Mouse (Mus musculus) stomach, postnatal 0 days (tissue): ENCODE data around the gene Tom1l2.

Experiments
- CTCF ChIP-seq: IDR thresholded peaks from 2 replicates; pipeline ENCODE4 v1.5.1; 2016; ENCODE audit warnings: antibody characterized with exemption, low read depth, mild to moderate bottlenecking, moderate library complexity
- EP300 ChIP-seq: optimal IDR thresholded peaks from 2 replicates; pipeline ENCODE3; 2016; ENCODE audit warnings: antibody characterized with exemption

GRCm38 (mm10) chr11:60176975-60177657 is 175.6 kb downstream of the Tom1l2 start:
- TF ChIP-seq EP300 (no peak), CTCF (no peak)
